Mouse (Mus musculus): ENCODE results near the gene Proser2.

Proser2 gene

DNA sequence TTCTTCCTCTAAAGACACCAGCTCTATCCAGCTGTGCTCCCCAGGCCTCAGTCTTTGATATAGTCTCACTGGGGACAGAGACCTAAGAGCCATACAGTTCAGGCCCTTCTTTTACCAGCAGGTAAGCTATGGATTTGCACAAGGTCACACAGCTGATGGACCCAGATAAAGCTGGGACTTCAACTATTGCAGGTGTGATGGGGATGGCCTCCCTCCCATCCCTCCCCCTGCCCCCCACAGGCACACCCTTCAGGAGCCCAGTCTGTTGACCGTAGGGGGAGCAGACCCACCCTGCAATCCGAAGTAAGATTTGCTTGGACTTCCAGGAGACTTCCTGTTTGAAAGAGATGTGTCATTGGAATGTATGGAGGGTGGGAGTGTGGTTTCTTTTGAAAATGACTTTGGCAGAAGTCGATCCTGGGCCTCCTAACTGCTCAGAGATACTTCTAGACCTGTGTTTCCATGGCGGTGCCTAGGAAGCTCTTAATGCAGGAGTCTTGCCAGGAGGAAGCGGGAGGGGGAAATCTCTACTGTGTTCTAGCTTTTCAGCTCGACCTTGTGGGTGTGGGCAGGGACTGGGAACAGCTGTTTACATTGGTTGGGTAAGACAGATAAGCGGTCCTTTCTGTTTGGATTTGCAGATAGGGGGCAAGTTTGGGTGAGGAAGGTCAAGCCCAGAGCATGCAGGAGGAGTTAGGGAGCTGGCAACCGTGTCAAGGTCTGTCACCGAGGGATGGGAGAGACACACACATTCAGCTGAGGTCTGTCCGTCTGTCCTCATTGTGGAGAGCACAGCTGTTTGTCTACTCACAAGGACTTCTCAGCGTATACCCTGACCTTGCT, 58.2 kb downstream of the Proser2 start:
- DNase-seq: no peak

- DNase-seq: no peak
These were observed 59.1 kb downstream of the Proser2 start for GRCm38 (mm10) chr2:6070925-6071324.

- DNase-seq: no peak
These were observed 62.7 kb downstream of the Proser2 start for GRCm38 (mm10) chr2:6067341-6067740.

DNA sequence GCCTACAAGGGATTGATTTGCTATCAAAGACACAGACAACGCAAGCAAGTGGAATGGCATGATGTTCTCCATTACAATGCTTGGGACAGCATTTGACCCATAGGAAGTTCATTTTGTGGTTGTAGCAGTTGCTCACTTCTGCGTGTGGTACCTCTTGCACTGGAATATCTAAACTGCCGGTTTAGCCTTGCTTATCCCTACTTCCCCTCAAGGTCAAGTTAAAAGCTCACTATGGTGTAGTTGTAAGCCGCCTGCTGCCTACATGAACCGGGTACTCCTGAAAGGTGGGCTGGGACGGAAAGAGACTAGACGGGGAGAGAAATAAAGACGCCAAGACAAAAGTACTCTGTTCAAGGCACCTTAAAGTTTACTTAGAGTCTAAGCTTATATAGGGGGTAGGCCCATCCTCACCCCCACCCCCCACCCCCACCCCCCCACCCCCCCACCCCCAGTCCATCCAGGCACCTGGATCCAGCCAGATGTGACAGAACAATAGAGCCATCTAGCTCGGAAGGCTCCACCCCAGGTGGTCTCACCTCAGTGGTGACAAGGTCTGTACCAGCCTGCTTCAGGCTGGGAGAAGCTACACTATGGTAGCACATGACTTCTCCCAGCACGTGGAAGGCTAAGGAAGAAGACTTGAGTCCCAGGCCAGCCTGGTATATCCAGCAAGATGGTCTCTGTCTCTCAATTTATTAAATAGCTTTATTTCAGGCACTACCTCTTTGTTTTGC, 69.8 kb downstream of the Proser2 start:
- DNase-seq: no peak

- DNase-seq: no peak
These were observed 70.7 kb downstream of the Proser2 start for GRCm38 (mm10) chr2:6059291-6059690.

DNA sequence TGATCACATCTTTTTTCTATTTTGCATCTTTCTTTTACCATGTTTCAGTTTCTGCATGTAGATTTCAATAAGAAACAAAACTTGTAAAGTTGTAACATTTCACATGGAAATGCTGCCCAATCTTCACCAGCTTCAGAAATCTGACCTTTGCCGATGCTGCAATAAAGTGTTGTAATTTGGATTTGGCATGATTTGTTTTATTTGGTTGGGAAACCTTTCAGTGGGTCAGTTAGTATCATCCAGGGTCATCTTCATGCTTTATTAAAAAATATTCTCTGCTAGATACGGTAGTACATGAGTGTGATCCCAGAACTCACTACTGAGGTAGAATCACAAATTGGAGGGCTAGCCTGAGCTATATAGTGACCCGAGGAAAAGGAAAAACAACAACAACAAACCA, 73.5 kb downstream of the Proser2 start:
- DNase-seq: no peak

DNA sequence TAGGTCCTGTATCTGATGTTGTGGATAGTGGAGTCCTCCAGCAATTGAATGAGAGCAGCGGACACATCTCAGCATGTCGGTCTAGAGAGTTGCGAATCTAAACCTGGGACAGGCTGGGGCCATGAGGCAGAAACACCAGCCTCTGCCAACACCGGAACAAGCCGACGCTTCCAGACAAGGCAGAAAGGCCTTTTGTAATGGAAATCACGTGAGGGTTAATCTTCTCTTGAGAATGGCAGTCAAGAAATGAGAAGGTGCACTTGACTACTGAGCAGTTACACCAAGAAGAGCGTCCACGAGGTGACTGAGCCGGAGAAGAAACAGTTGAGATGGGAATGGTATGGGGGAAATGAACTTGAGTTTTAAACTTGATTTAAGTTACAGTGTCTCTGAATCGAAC, 74.5 kb downstream of the Proser2 start:
- no peak for DNase-seq

GRCm38 (mm10) chr2:6049018-6049417, 81.0 kb downstream of the Proser2 start:
- no peak for DNase-seq

GRCm38 (mm10) chr2:6048570-6048969, 81.4 kb downstream of the Proser2 start:
- no peak for DNase-seq

Data from thymus, adult 18-20 months (tissue).